Mouse (Mus musculus) MEL (cell line): ENCODE results near the gene Hps1. TPM values are rescaled to one million over a fixed set of nuclear protein-coding genes. Genes with fewer than 3 reads are reported as not detected.

ENCODE experiments used
- DNase-seq: peaks from one replicate; pipeline ENCODE4 v3.0.0; 2011; ENCODE audit warnings: low read depth, low spot score
- H3K27ac ChIP-seq: 2 replicates; pipeline ENCODE4 v1.5.1; 2012; ENCODE audit warnings: low read depth, mild to moderate bottlenecking, control low read depth, low read length, moderate library complexity; ENCODE audit not compliant: control insufficient read depth
- H3K27me3 ChIP-seq, 2 experiments: fragments of 150-350 bp in 1 of 2; sonication (generic) in 1 of 2; 2 replicates each; pipeline ENCODE4 v1.6.1; 2012; ENCODE audit warnings: low read length in 2 of 2, mild to moderate bottlenecking in 2 of 2, improper control_type of control experiment in 1 of 2, moderate library complexity in 1 of 2; ENCODE audit not compliant: insufficient read depth in 2 of 2, control insufficient read depth in 1 of 2
- H3K36me3 ChIP-seq, 2 experiments: 2 replicates each; pipeline ENCODE4 v1.6.1; 2012 to 2014; ENCODE audit warnings: low read length in 2 of 2, improper control_type of control experiment in 1 of 2, inconsistent platforms in 1 of 2, mild to moderate bottlenecking in 1 of 2; ENCODE audit not compliant: insufficient read depth in 2 of 2, control insufficient read depth in 1 of 2
- H3K4me1 ChIP-seq, 2 experiments: fragments of 150-350 bp in 1 of 2; sonication (generic) in 1 of 2; 2 replicates each; pipeline ENCODE4 v1.6.1; 2012; ENCODE audit warnings: low read length in 2 of 2, improper control_type of control experiment in 1 of 2, mild to moderate bottlenecking in 1 of 2; ENCODE audit not compliant: insufficient read depth in 2 of 2, control insufficient read depth in 1 of 2
- H3K4me3 ChIP-seq, 2 experiments: fragments of 150-350 bp in 1 of 2; sonication (generic) in 1 of 2; 2 replicates each; pipeline ENCODE4 v1.5.1; 2012; ENCODE audit warnings: low read depth in 2 of 2, low read length in 2 of 2, mild to moderate bottlenecking in 2 of 2, moderate library complexity in 2 of 2, control low read depth in 1 of 2, improper control_type of control experiment in 1 of 2; ENCODE audit not compliant: control insufficient read depth in 1 of 2, insufficient read depth in 1 of 2
- H3K79me2 ChIP-seq: 2 replicates; pipeline ENCODE4 v1.6.1; 2012; ENCODE audit warnings: mild to moderate bottlenecking, low read length, moderate library complexity; ENCODE audit not compliant: control insufficient read depth, poor library complexity, insufficient read depth
- H3K9ac ChIP-seq: 2 replicates; pipeline ENCODE4 v1.6.1; 2012; ENCODE audit warnings: low read depth, mild to moderate bottlenecking, control low read depth, low read length, moderate library complexity; ENCODE audit not compliant: control insufficient read depth, poor library complexity, severe bottlenecking
- H3K9me3 ChIP-seq: fragments of 150-350 bp; sonication (generic); replicated peaks from 2 replicates; pipeline ENCODE4 v1.6.1; 2012; ENCODE audit warnings: mild to moderate bottlenecking, low read length, improper control_type of control experiment, moderate library complexity; ENCODE audit not compliant: insufficient read depth
- ETS1 ChIP-seq: IDR thresholded peaks from 2 replicates; pipeline ENCODE4 v1.6.1; 2012; ENCODE audit warnings: low read depth, mild to moderate bottlenecking, inconsistent platforms, low read length, improper control_type of control experiment, moderate library complexity
- GABPA ChIP-seq: IDR thresholded peaks from 2 replicates; pipeline ENCODE4 v1.6.1; 2012; ENCODE audit warnings: low read depth, mild to moderate bottlenecking, inconsistent platforms, low read length, improper control_type of control experiment, moderate library complexity
- GATA1 ChIP-seq: IDR thresholded peaks from 2 replicates; pipeline ENCODE4 v1.6.1; 2011; ENCODE audit warnings: low read depth, low read length, improper control_type of control experiment
- HCFC1 ChIP-seq: IDR thresholded peaks from 2 replicates; pipeline ENCODE4 v1.6.1; 2012; ENCODE audit warnings: low read depth, mild to moderate bottlenecking, inconsistent platforms, low read length, improper control_type of control experiment, moderate library complexity
- KAT2A ChIP-seq: conservative IDR thresholded peaks from 2 replicates; pipeline ENCODE4 v1.6.1; 2012; ENCODE audit warnings: low read depth, low read length, improper control_type of control experiment, inconsistent platforms
- MAFK ChIP-seq: IDR thresholded peaks from 2 replicates; pipeline ENCODE4 v1.6.1; 2011; ENCODE audit warnings: low read depth, mild to moderate bottlenecking, low read length, improper control_type of control experiment, borderline replicate concordance
- MAZ ChIP-seq: IDR thresholded peaks from 2 replicates; pipeline ENCODE4 v1.6.1; 2012; ENCODE audit warnings: low read depth, mild to moderate bottlenecking, inconsistent platforms, low read length, improper control_type of control experiment
- MEF2A ChIP-seq: IDR thresholded peaks from 2 replicates; pipeline ENCODE4 v1.6.1; 2014; ENCODE audit warnings: low read depth, mild to moderate bottlenecking, inconsistent platforms, low read length, improper control_type of control experiment; ENCODE audit not compliant: poor library complexity, insufficient replicate concordance, severe bottlenecking; ENCODE audit errors: extremely low read depth
- MXI1 ChIP-seq: IDR thresholded peaks from 2 replicates; pipeline ENCODE4 v1.6.1; 2011; ENCODE audit warnings: mild to moderate bottlenecking, low read depth, low read length, improper control_type of control experiment
- MYB ChIP-seq: IDR thresholded peaks from 2 replicates; pipeline ENCODE4 v1.6.1; 2011; ENCODE audit warnings: mild to moderate bottlenecking, low read depth, low read length, improper control_type of control experiment
- MYC ChIP-seq: IDR thresholded peaks from 2 replicates; pipeline ENCODE4 v1.6.1; 2011; ENCODE audit warnings: low read depth, mild to moderate bottlenecking, low read length, improper control_type of control experiment, moderate library complexity
- NELFE ChIP-seq: IDR thresholded peaks from 2 replicates; pipeline ENCODE4 v1.6.1; 2011; ENCODE audit warnings: low read depth, low read length, improper control_type of control experiment
- NRF1 ChIP-seq: IDR thresholded peaks from 2 replicates; pipeline ENCODE4 v1.6.1; 2014; ENCODE audit warnings: low read depth, mild to moderate bottlenecking, inconsistent platforms, low read length, improper control_type of control experiment, moderate library complexity; ENCODE audit not compliant: poor library complexity, insufficient read depth, severe bottlenecking
- POLR2A ChIP-seq, 2 experiments: IDR thresholded peaks; 2 replicates each; pipeline ENCODE4 v1.6.1; 2011 to 2012; ENCODE audit warnings: low read length in 2 of 2, mild to moderate bottlenecking in 2 of 2, control low read depth in 1 of 2, improper control_type of control experiment in 1 of 2, low read depth in 1 of 2, moderate library complexity in 1 of 2; ENCODE audit not compliant: control insufficient read depth in 1 of 2, insufficient read depth in 1 of 2, poor library complexity in 1 of 2
- POLR2AphosphoS2 ChIP-seq: IDR thresholded peaks from 2 replicates; pipeline ENCODE4 v1.6.1; 2011; ENCODE audit warnings: low read length, improper control_type of control experiment
- POLR2AphosphoS5 ChIP-seq: IDR thresholded peaks from 2 replicates; pipeline ENCODE4 v1.6.1; 2012; ENCODE audit warnings: low read depth, borderline replicate concordance, mild to moderate bottlenecking, inconsistent platforms, low read length, moderate library complexity, mixed read lengths
- RCOR1 ChIP-seq: IDR thresholded peaks from 2 replicates; pipeline ENCODE4 v1.6.1; 2012; ENCODE audit warnings: low read depth, mild to moderate bottlenecking, inconsistent platforms, low read length, improper control_type of control experiment
- SIN3A ChIP-seq: IDR thresholded peaks from 2 replicates; pipeline ENCODE4 v1.6.1; 2012; ENCODE audit warnings: low read length, improper control_type of control experiment, inconsistent platforms
- TBP ChIP-seq: IDR thresholded peaks from 2 replicates; pipeline ENCODE4 v1.8.0; 2011; ENCODE audit warnings: low read depth, low read length, improper control_type of control experiment
- TCF12 ChIP-seq: IDR thresholded peaks from 2 replicates; pipeline ENCODE4 v1.6.1; 2014; ENCODE audit warnings: low read depth, mild to moderate bottlenecking, inconsistent platforms, low read length, improper control_type of control experiment, moderate library complexity
- UBTF ChIP-seq: IDR thresholded peaks from 2 replicates; pipeline ENCODE4 v1.6.1; 2012; ENCODE audit warnings: low read depth, mild to moderate bottlenecking, inconsistent platforms, low read length, improper control_type of control experiment, moderate library complexity, borderline replicate concordance; ENCODE audit not compliant: insufficient read depth
- USF1 ChIP-seq: IDR thresholded peaks from 2 replicates; pipeline ENCODE4 v1.6.1; 2014; ENCODE audit warnings: low read depth, mild to moderate bottlenecking, inconsistent platforms, low read length, improper control_type of control experiment, moderate library complexity
- USF2 ChIP-seq, 2 experiments: IDR thresholded peaks; 2 replicates each; pipeline ENCODE4 v1.6.1; 2011 to 2012; ENCODE audit warnings: improper control_type of control experiment in 2 of 2, low read length in 2 of 2, borderline replicate concordance in 1 of 2, inconsistent platforms in 1 of 2, low read depth in 1 of 2, mild to moderate bottlenecking in 1 of 2; ENCODE audit not compliant: insufficient read depth in 1 of 2
- ZC3H11A ChIP-seq: IDR thresholded peaks from 2 replicates; pipeline ENCODE4 v1.6.1; 2012; ENCODE audit warnings: low read depth, mild to moderate bottlenecking, inconsistent platforms, low read length, improper control_type of control experiment
- ZKSCAN1 ChIP-seq: IDR thresholded peaks from 2 replicates; pipeline ENCODE4 v1.6.1; 2012; ENCODE audit warnings: low read depth, mild to moderate bottlenecking, inconsistent platforms, low read length, improper control_type of control experiment, moderate library complexity
- ZMIZ1 ChIP-seq: IDR thresholded peaks from 2 replicates; pipeline ENCODE4 v1.6.1; 2012; ENCODE audit warnings: low read depth, mild to moderate bottlenecking, inconsistent platforms, low read length, improper control_type of control experiment, moderate library complexity
- ZNF384 ChIP-seq: IDR thresholded peaks from 2 replicates; pipeline ENCODE4 v1.6.1; 2012; ENCODE audit warnings: low read depth, mild to moderate bottlenecking, inconsistent platforms, low read length, improper control_type of control experiment
- polyA plus RNA-seq, 2 experiments: library from polyadenylated mRNA; stranded (reverse) in 1 of 2; unstranded in 1 of 2; fragments of >175 nt in 1 of 2; fragments of >200 nt in 1 of 2; gene quantifications; 2 replicates each; pipeline versions ENCODE4 v1.2.1 to v1.2.4; 2012; ENCODE audit warnings: low replicate concordance in 2 of 2, low read depth in 1 of 2; ENCODE audit not compliant: insufficient read length in 2 of 2, insufficient read depth in 1 of 2, missing spikeins in 1 of 2
- total RNA-seq: library from RNA; depleted of rRNA; stranded (reverse); fragments of 300-350 nt; gene quantifications from 2 replicates; pipeline ENCODE4 v1.2.3, GENCODE M21; 2012

Gene Hps1
- total and polyA plus RNA-seq, 3 experiments = 22.6 to 43.3 TPM; not detected in 1

- TF ChIP-seq UBTF (no peak), POLR2A (IDR thresholded peaks at IDR 0.05; ENCODE audit: control insufficient read depth in 1 of 2, insufficient read depth in 1 of 2, low read depth in 1 of 2, low read length in 2 of 2, poor library complexity in 1 of 2) (peak in 1 of 2 experiments; percentile 60; a peak in 2 of 4 replicates), USF1 (no peak), RCOR1 (no peak)
These were observed 26.4 kb downstream of the Hps1 start (continued) for GRCm38 (mm10) chr19:42753141-42753917.

- no peaks in the 10 kb centered on the region for H3K27me3 ChIP-seq
- H3K9me3 ChIP-seq = no peaks in the 10 kb centered on the region
- peaks cover 8 to 16% of the 10 kb centered on the region in 2 experiments for H3K4me1 ChIP-seq
- H3K79me2 ChIP-seq = peaks cover 5% of the 10 kb centered on the region; the same call in 1 of the 2 replicates
- H3K9ac ChIP-seq = peak within 1 kb of the TSS; percentile 81
- peak; percentile 97 for DNase-seq
- H3K36me3 ChIP-seq = peaks cover 0 to 12% of the 10 kb centered on the region in 2 experiments; a peak in 2 of 4 replicates
- peak within 1 kb of the TSS; percentile 72 to 96 for H3K4me3 ChIP-seq
- H3K27ac ChIP-seq = peak within 1 kb of the TSS; percentile 88
- peak; percentile 58 for TF ChIP-seq HCFC1
- no peak for TF ChIP-seq ZNF384
- no peak for TF ChIP-seq KAT2A
- TF ChIP-seq POLR2AphosphoS5 = no peak
- TF ChIP-seq GATA1 = no peak
- TF ChIP-seq UBTF = no peak
- no peak for TF ChIP-seq MEF2A
- peak; percentile 74 to 78; a peak in 3 of 4 replicates for TF ChIP-seq POLR2A (IDR thresholded peaks at IDR 0.05; ENCODE audit: control insufficient read depth in 1 of 2, insufficient read depth in 1 of 2, low read depth in 1 of 2, low read length in 2 of 2, poor library complexity in 1 of 2)
- TF ChIP-seq MAFK = no peak
- TF ChIP-seq ZC3H11A = no peak
- peak; percentile 40; the same call in 1 of the 2 replicates for TF ChIP-seq MXI1
- TF ChIP-seq POLR2AphosphoS2 = peak; percentile 19; the same call in 1 of the 2 replicates
- peak; percentile 68; the same call in 1 of the 2 replicates for TF ChIP-seq ETS1
- no peak for TF ChIP-seq USF2 (IDR thresholded peaks at IDR 0.05; ENCODE audit: borderline replicate concordance in 1 of 2, insufficient read depth in 1 of 2, low read depth in 1 of 2, low read length in 2 of 2)
- no peak for TF ChIP-seq ZKSCAN1
- 0 out of 2 replicates have a peak, but pooled peaks have one; percentile 7 for TF ChIP-seq MYB
- no peak for TF ChIP-seq MYC
- peak; percentile 46; the same call in 1 of the 2 replicates for TF ChIP-seq SIN3A
- no peak for TF ChIP-seq GABPA
- peak; percentile 47 for TF ChIP-seq ZMIZ1
- TF ChIP-seq MAZ = peak; percentile 85; the same call in 1 of the 2 replicates
- TF ChIP-seq TCF12 = peak; percentile 43
- TF ChIP-seq NRF1 = peak; percentile 96
- peak; percentile 61 for TF ChIP-seq NELFE
- peak; percentile 76; the same call in 1 of the 2 replicates for TF ChIP-seq TBP
These were observed 27.3 kb downstream of the Hps1 start, which contains the start of gene Pyroxd2 for GRCm38 (mm10) chr19:42752363-42752931. Pyroxd2 (minus strand) TSS chr19:42752775.
